Mouse (Mus musculus) retina, embryonic 14.5 days (tissue): ENCODE measurements around the gene Bspry.

Source experiments
- DNase-seq: peaks from one replicate; pipeline ENCODE4 v3.0.0-alpha.2; 2015; ENCODE audit warnings: low spot score

Bspry gene

GRCm38 (mm10) chr4:62480709-62481605 lies 1.1 kb downstream of the Bspry start:
- DNase-seq: no peak

- DNase-seq: no peak
These were observed 5.1 kb downstream of the Bspry start for GRCm38 (mm10) chr4:62484928-62485327.

GRCm38 (mm10) chr4:62485450-62486161 lies 5.8 kb downstream of the Bspry start:
- DNase-seq: no peak

- DNase-seq: no peak
These were observed 6.4 kb downstream of the Bspry start for GRCm38 (mm10) chr4:62486162-62486696.

GRCm38 (mm10) chr4:62487172-62487571 lies 7.3 kb downstream of the Bspry start:
- DNase-seq: no peak

- no peak for DNase-seq
These were observed 8.1 kb downstream of the Bspry start for GRCm38 (mm10) chr4:62487914-62488313.

- DNase-seq: no peak
These were observed 12.8 kb downstream of the Bspry start for GRCm38 (mm10) chr4:62492682-62493081.

- DNase-seq: no peak
These were observed 14.4 kb downstream of the Bspry start for GRCm38 (mm10) chr4:62494230-62494629.

- no peak for DNase-seq
These were observed 16.1 kb downstream of the Bspry start for GRCm38 (mm10) chr4:62495946-62496345.

- no peak for DNase-seq
These were observed 17.0 kb downstream of the Bspry start for GRCm38 (mm10) chr4:62496815-62497214.

GRCm38 (mm10) chr4:62500799-62501198 lies 20.9 kb downstream of the Bspry start:
- no peak for DNase-seq

GRCm38 (mm10) chr4:62501534-62501933 lies 21.7 kb downstream of the Bspry start:
- DNase-seq: no peak

- DNase-seq: peak; percentile 100
These were observed 22.3 kb downstream of the Bspry start for GRCm38 (mm10) chr4:62501964-62502732.

GRCm38 (mm10) chr4:62502969-62503368 lies 23.1 kb downstream of the Bspry start:
- DNase-seq: no peak

- peak; percentile 57 for DNase-seq
These were observed 23.6 kb downstream of the Bspry start, which contains the start of gene Hdhd3 for GRCm38 (mm10) chr4:62503374-62503970. Gene Hdhd3 (minus strand): TSS chr4:62503467.

- no peak for DNase-seq
These were observed 26.1 kb downstream of the Bspry start for GRCm38 (mm10) chr4:62505991-62506390.

- peak; percentile 64 for DNase-seq
These were observed 26.9 kb downstream of the Bspry start for GRCm38 (mm10) chr4:62506798-62507197.

GRCm38 (mm10) chr4:62508839-62509238 lies 29.0 kb downstream of the Bspry start:
- DNase-seq: no peak

GRCm38 (mm10) chr4:62509946-62510345 lies 30.1 kb downstream of the Bspry start:
- DNase-seq: no peak

GRCm38 (mm10) chr4:62513998-62514506 lies 34.2 kb downstream of the Bspry start:
- no peak for DNase-seq

- no peak for DNase-seq
These were observed 35.1 kb downstream of the Bspry start for GRCm38 (mm10) chr4:62514995-62515394.
